Mouse (Mus musculus): Measurements from ENCODE around the gene Gnai1. TPM values are rescaled to one million over a fixed set of nuclear protein-coding genes. Genes with fewer than 3 reads are reported as not detected.

Gene Gnai1
- polyA plus RNA-seq, 1 experiment: 1.2 TPM

GRCm38 (mm10) chr5:18330726-18331125 is 29.4 kb downstream of the Gnai1 start:
- WGBS: 92% methylated on average over 8 of the region's 8 CpGs
- H3K36me3 ChIP-seq (ENCODE audit: control insufficient read depth, insufficient read depth, low read length): no peaks in the 10 kb centered on the region
- no peak for DNase-seq
- no peak for TF ChIP-seq CTCF (IDR thresholded peaks at IDR 0.05; ENCODE audit: borderline replicate concordance, control insufficient read depth, extremely low read depth, insufficient read depth, low read length, poor library complexity)
- no peak for TF ChIP-seq POLR2A (IDR thresholded peaks at IDR 0.05; ENCODE audit: control insufficient read depth, extremely low read depth, insufficient read depth, low read length, poor library complexity)
- no peak overlapping the region for H3K4me3 ChIP-seq (ENCODE audit: control insufficient read depth, insufficient read depth, low read length)
- no peaks in the 10 kb centered on the region for H3K27me3 ChIP-seq (ENCODE audit: control insufficient read depth, insufficient read depth, low read length)
- H3K4me1 ChIP-seq (replicated peaks; ENCODE audit: control insufficient read depth, insufficient read depth, low read length): no peaks in the 10 kb centered on the region
- no peak overlapping the region for H3K27ac ChIP-seq (ENCODE audit: control insufficient read depth, insufficient read depth, low read length)

GRCm38 (mm10) chr5:18326159-18326558 is 34.0 kb downstream of the Gnai1 start:
- H3K4me3 ChIP-seq (ENCODE audit: control insufficient read depth, insufficient read depth, low read length): no peak overlapping the region
- H3K36me3 ChIP-seq (ENCODE audit: control insufficient read depth, insufficient read depth, low read length): no peaks in the 10 kb centered on the region
- no peaks in the 10 kb centered on the region for H3K4me1 ChIP-seq (replicated peaks; ENCODE audit: control insufficient read depth, insufficient read depth, low read length)
- no peak overlapping the region for H3K27ac ChIP-seq (ENCODE audit: control insufficient read depth, insufficient read depth, low read length)
- no peak for DNase-seq
- no peaks in the 10 kb centered on the region for H3K27me3 ChIP-seq (ENCODE audit: control insufficient read depth, insufficient read depth, low read length)
- WGBS: 95% methylated on average over 6 of the region's 6 CpGs
- TF ChIP-seq POLR2A (IDR thresholded peaks at IDR 0.05; ENCODE audit: control insufficient read depth, extremely low read depth, insufficient read depth, low read length, poor library complexity) (no peak), CTCF (IDR thresholded peaks at IDR 0.05; ENCODE audit: borderline replicate concordance, control insufficient read depth, extremely low read depth, insufficient read depth, low read length, poor library complexity) (no peak)

GRCm38 (mm10) chr5:18323534-18323933 is 36.6 kb downstream of the Gnai1 start:
- WGBS: 93% methylated on average over 9 of the region's 9 CpGs
- DNase-seq: no peak
- TF ChIP-seq POLR2A (IDR thresholded peaks at IDR 0.05; ENCODE audit: control insufficient read depth, extremely low read depth, insufficient read depth, low read length, poor library complexity) (no peak), CTCF (IDR thresholded peaks at IDR 0.05; ENCODE audit: borderline replicate concordance, control insufficient read depth, extremely low read depth, insufficient read depth, low read length, poor library complexity) (no peak)
- Histone ChIP-seq H3K4me3 (ENCODE audit: control insufficient read depth, insufficient read depth, low read length) (no peak overlapping the region), H3K4me1 (replicated peaks; ENCODE audit: control insufficient read depth, insufficient read depth, low read length) (no peaks in the 10 kb centered on the region), H3K27ac (ENCODE audit: control insufficient read depth, insufficient read depth, low read length) (no peak overlapping the region), H3K36me3 (ENCODE audit: control insufficient read depth, insufficient read depth, low read length) (no peaks in the 10 kb centered on the region), H3K27me3 (ENCODE audit: control insufficient read depth, insufficient read depth, low read length) (no peaks in the 10 kb centered on the region)

- no peak overlapping the region for H3K27ac ChIP-seq (ENCODE audit: control insufficient read depth, insufficient read depth, low read length)
These were observed 38.5 kb downstream of the Gnai1 start for GRCm38 (mm10) chr5:18321661-18322060.

GRCm38 (mm10) chr5:18318846-18319245 is 41.3 kb downstream of the Gnai1 start:
- H3K27ac ChIP-seq (ENCODE audit: control insufficient read depth, insufficient read depth, low read length): no peak overlapping the region
- no peak for TF ChIP-seq POLR2A (IDR thresholded peaks at IDR 0.05; ENCODE audit: control insufficient read depth, extremely low read depth, insufficient read depth, low read length, poor library complexity)
- TF ChIP-seq CTCF (IDR thresholded peaks at IDR 0.05; ENCODE audit: borderline replicate concordance, control insufficient read depth, extremely low read depth, insufficient read depth, low read length, poor library complexity): no peak
- 70% methylated on average over 4 of the region's 4 CpGs for WGBS
- no peaks in the 10 kb centered on the region for H3K4me1 ChIP-seq (replicated peaks; ENCODE audit: control insufficient read depth, insufficient read depth, low read length)
- H3K36me3 ChIP-seq (ENCODE audit: control insufficient read depth, insufficient read depth, low read length): no peaks in the 10 kb centered on the region
- no peaks in the 10 kb centered on the region for H3K27me3 ChIP-seq (ENCODE audit: control insufficient read depth, insufficient read depth, low read length)
- no peak overlapping the region for H3K4me3 ChIP-seq (ENCODE audit: control insufficient read depth, insufficient read depth, low read length)
- no peak for DNase-seq

More at GRCm38 (mm10) chr5:18321661-18322060, 38.5 kb downstream of the Gnai1 start:
- Histone ChIP-seq H3K4me3 (ENCODE audit: control insufficient read depth, insufficient read depth, low read length) (no peak overlapping the region), H3K36me3 (ENCODE audit: control insufficient read depth, insufficient read depth, low read length) (no peaks in the 10 kb centered on the region), H3K27me3 (ENCODE audit: control insufficient read depth, insufficient read depth, low read length) (no peaks in the 10 kb centered on the region), H3K4me1 (replicated peaks; ENCODE audit: control insufficient read depth, insufficient read depth, low read length) (no peaks in the 10 kb centered on the region)
- 93% methylated on average over 3 of the region's 3 CpGs for WGBS
- no peak for DNase-seq
- TF ChIP-seq POLR2A (IDR thresholded peaks at IDR 0.05; ENCODE audit: control insufficient read depth, extremely low read depth, insufficient read depth, low read length, poor library complexity): no peak
- no peak for TF ChIP-seq CTCF (IDR thresholded peaks at IDR 0.05; ENCODE audit: borderline replicate concordance, control insufficient read depth, extremely low read depth, insufficient read depth, low read length, poor library complexity)

- DNase-seq: no peak
- Histone ChIP-seq H3K27me3 (ENCODE audit: control insufficient read depth, insufficient read depth, low read length) (no peaks in the 10 kb centered on the region), H3K4me1 (replicated peaks; ENCODE audit: control insufficient read depth, insufficient read depth, low read length) (no peaks in the 10 kb centered on the region), H3K4me3 (ENCODE audit: control insufficient read depth, insufficient read depth, low read length) (no peak overlapping the region), H3K27ac (ENCODE audit: control insufficient read depth, insufficient read depth, low read length) (no peak overlapping the region), H3K36me3 (ENCODE audit: control insufficient read depth, insufficient read depth, low read length) (no peaks in the 10 kb centered on the region)
- TF ChIP-seq CTCF (IDR thresholded peaks at IDR 0.05; ENCODE audit: borderline replicate concordance, control insufficient read depth, extremely low read depth, insufficient read depth, low read length, poor library complexity) (no peak), POLR2A (IDR thresholded peaks at IDR 0.05; ENCODE audit: control insufficient read depth, extremely low read depth, insufficient read depth, low read length, poor library complexity) (no peak)
- WGBS: 15% methylated on average over 1 of the region's 1 CpGs
These were observed 52.8 kb downstream of the Gnai1 start for GRCm38 (mm10) chr5:18307229-18307804.

GRCm38 (mm10) chr5:18296584-18296983 is 63.6 kb downstream of the Gnai1 start:
- Histone ChIP-seq H3K27me3 (ENCODE audit: control insufficient read depth, insufficient read depth, low read length) (no peaks in the 10 kb centered on the region), H3K4me3 (ENCODE audit: control insufficient read depth, insufficient read depth, low read length) (no peak overlapping the region), H3K27ac (ENCODE audit: control insufficient read depth, insufficient read depth, low read length) (no peak overlapping the region), H3K4me1 (replicated peaks; ENCODE audit: control insufficient read depth, insufficient read depth, low read length) (no peaks in the 10 kb centered on the region), H3K36me3 (ENCODE audit: control insufficient read depth, insufficient read depth, low read length) (no peaks in the 10 kb centered on the region)
- TF ChIP-seq CTCF (IDR thresholded peaks at IDR 0.05; ENCODE audit: borderline replicate concordance, control insufficient read depth, extremely low read depth, insufficient read depth, low read length, poor library complexity) (no peak), POLR2A (IDR thresholded peaks at IDR 0.05; ENCODE audit: control insufficient read depth, extremely low read depth, insufficient read depth, low read length, poor library complexity) (no peak)
- WGBS: 90% methylated on average over 2 of the region's 2 CpGs
- no peak for DNase-seq
